Mouse (Mus musculus) cerebellum, postnatal 10 days (tissue): Measurements from ENCODE around the gene Tenm4.

Source experiments
- DNase-seq, 2 experiments: peaks; one replicate each; pipeline ENCODE4 v3.0.0; 2021; ENCODE audit warnings: mixed read lengths in 2 of 2

Tenm4 gene

GRCm38 (mm10) chr7:96707112-96707511 lies 536.1 kb downstream of the Tenm4 start:
- no peak for DNase-seq

- no peak for DNase-seq
Measured at GRCm38 (mm10) chr7:96708071-96708470, 537.0 kb downstream of the Tenm4 start.

- no peak for DNase-seq
Measured at GRCm38 (mm10) chr7:96708561-96708960, 537.5 kb downstream of the Tenm4 start.

GRCm38 (mm10) chr7:96708968-96709367 lies 537.9 kb downstream of the Tenm4 start:
- DNase-seq, result no peak

GRCm38 (mm10) chr7:96709891-96710290 lies 538.8 kb downstream of the Tenm4 start:
- no peak for DNase-seq

- DNase-seq, result no peak
Measured at GRCm38 (mm10) chr7:96710658-96711071, 539.6 kb downstream of the Tenm4 start.

GRCm38 (mm10) chr7:96712876-96713275 lies 541.8 kb downstream of the Tenm4 start:
- DNase-seq, result no peak

- DNase-seq, result no peak
Measured at GRCm38 (mm10) chr7:96716911-96717310, 545.9 kb downstream of the Tenm4 start.

- DNase-seq, result peak; percentile 33 to 48
Measured at GRCm38 (mm10) chr7:96718201-96719155, 547.4 kb downstream of the Tenm4 start.

GRCm38 (mm10) chr7:96719926-96720325 lies 548.9 kb downstream of the Tenm4 start:
- DNase-seq, result no peak

- no peak for DNase-seq
Measured at GRCm38 (mm10) chr7:96720465-96720864, 549.4 kb downstream of the Tenm4 start.

- DNase-seq, result no peak
Measured at GRCm38 (mm10) chr7:96722796-96723195, 551.8 kb downstream of the Tenm4 start.

- no peak for DNase-seq
Measured at GRCm38 (mm10) chr7:96725603-96726002, 554.6 kb downstream of the Tenm4 start.

GRCm38 (mm10) chr7:96730360-96730759 lies 559.3 kb downstream of the Tenm4 start:
- DNase-seq, result no peak

- DNase-seq, result no peak
Measured at GRCm38 (mm10) chr7:96731947-96732346, 560.9 kb downstream of the Tenm4 start.

GRCm38 (mm10) chr7:96734315-96735058 lies 563.4 kb downstream of the Tenm4 start:
- DNase-seq, result no peak

- DNase-seq, result no peak
Measured at GRCm38 (mm10) chr7:96740631-96741030, 569.6 kb downstream of the Tenm4 start.

- DNase-seq, result peak in 1 of 2 experiments; percentile 30
Measured at GRCm38 (mm10) chr7:96742221-96742620, 571.2 kb downstream of the Tenm4 start.

- DNase-seq, result peak in 1 of 2 experiments; percentile 42
Measured at GRCm38 (mm10) chr7:96745956-96746355, 574.9 kb downstream of the Tenm4 start.

GRCm38 (mm10) chr7:96746706-96747105 lies 575.7 kb downstream of the Tenm4 start:
- no peak for DNase-seq

GRCm38 (mm10) chr7:96748538-96749045 lies 577.5 kb downstream of the Tenm4 start:
- no peak for DNase-seq

- no peak for DNase-seq
Measured at GRCm38 (mm10) chr7:96749753-96750152, 578.7 kb downstream of the Tenm4 start.

GRCm38 (mm10) chr7:96751236-96751635 lies 580.2 kb downstream of the Tenm4 start:
- no peak for DNase-seq
